Mouse (Mus musculus) olfactory bulb, adult 2 months (tissue): ENCODE data around the gene Tgif2lx1. TPM values are rescaled to one million over a fixed set of nuclear protein-coding genes. Genes with fewer than 3 reads are reported as not detected.
"Not testable (repeated sequence)": the region's sequence is repeated elsewhere in the genome, so short reads cannot be mapped to it uniquely, and the experiment has no call there.

Experiments
- H3K27ac ChIP-seq: fragments of 200-500 bp; 2 replicates; pipeline ENCODE4 v1.5.1; 2012; ENCODE audit warnings: low read depth, low read length; ENCODE audit not compliant: insufficient read depth
- H3K4me1 ChIP-seq: fragments of 200-500 bp; 2 replicates; pipeline ENCODE4 v1.6.1; 2012; ENCODE audit warnings: low read length; ENCODE audit not compliant: control insufficient read depth, insufficient read depth
- H3K4me3 ChIP-seq: fragments of 200-500 bp; 2 replicates; pipeline ENCODE4 v1.5.1; 2012; ENCODE audit warnings: mild to moderate bottlenecking, low read depth, low read length, moderate library complexity; ENCODE audit not compliant: insufficient read depth
- WGBS: fragments of 180-500 bp; shearing (Covaris S2); methylation state at CpG from one replicate; pipeline ENCODE4 v1.1.7; 2018; 5-methylcytosine and 5-hydroxymethylcytosine counted together
- polyA plus RNA-seq: library from polyadenylated mRNA; stranded (reverse); fragments of >200 nt; gene quantifications from 2 replicates; pipeline ENCODE4 v1.2.4, GENCODE M21; 2012; ENCODE audit warnings: low replicate concordance; ENCODE audit not compliant: missing spikeins, insufficient read depth, insufficient read length

Gene Tgif2lx1
- not detected in 2 replicates for polyA plus RNA-seq

GRCm38 (mm10) chrX:118480637-118481036 is at the start of gene Tgif2lx1:
Tgif2lx1 (minus strand) TSS chrX:118480737.
- WGBS = no CpG with 5 or more reads among the region's 5 CpGs
- H3K27ac ChIP-seq, H3K4me1 ChIP-seq, H3K4me3 ChIP-seq: not testable (repeated sequence)

Other genes with a start within 250 kb of the Tgif2lx1 start
- not detected in 2 replicates for gene Tgif2lx2, start 53.5 kb downstream of the Tgif2lx1 start, polyA plus RNA-seq